Mouse (Mus musculus) CD8-positive naive resting alpha-beta T cell, adult 2 months (primary cell): Measurements from ENCODE around the gene Tpp2.
"Not testable (repeated sequence)": the region's sequence is repeated elsewhere in the genome, so short reads cannot be mapped to it uniquely, and the experiment has no call there.

Source experiments
- DNase-seq, 2 experiments: peaks; one replicate each; pipeline ENCODE4 v3.0.0; 2022; ENCODE audit warnings: low read depth in 2 of 2, low spot score in 2 of 2

Gene Tpp2

DNA sequence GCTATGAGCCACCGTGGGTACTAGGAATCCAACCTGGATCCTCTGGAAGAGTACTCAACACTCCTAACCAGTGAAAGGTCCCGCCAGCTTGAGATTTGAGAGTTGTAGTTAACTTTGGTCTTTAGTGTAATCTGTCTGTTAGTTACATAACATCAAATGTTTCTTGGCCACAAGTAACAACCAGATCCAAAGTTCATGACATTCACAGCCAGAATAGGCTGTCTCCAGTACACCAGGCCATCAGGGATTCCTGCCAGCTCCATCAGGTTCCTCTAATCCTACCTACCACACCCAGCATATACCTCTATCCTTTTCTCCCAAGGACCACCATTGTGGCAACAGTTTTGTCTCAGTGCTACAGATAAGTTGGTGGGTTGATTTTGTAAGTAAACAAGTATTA is 82.1 kb downstream of the Tpp2 start:
- no peak for DNase-seq

- no peak for DNase-seq
Measured at GRCm38 (mm10) chr1:44019934-44020333, 86.5 kb downstream of the Tpp2 start, which contains the start of gene Mettl21c. Mettl21c (minus strand) TSS chr1:44020034.

GRCm38 (mm10) chr1:44022656-44023055 is 89.2 kb downstream of the Tpp2 start:
- DNase-seq, result no peak

GRCm38 (mm10) chr1:44027651-44028050 is 94.2 kb downstream of the Tpp2 start:
- no peak for DNase-seq

GRCm38 (mm10) chr1:44032213-44032612 is 98.8 kb downstream of the Tpp2 start:
- DNase-seq, result no peak

DNA sequence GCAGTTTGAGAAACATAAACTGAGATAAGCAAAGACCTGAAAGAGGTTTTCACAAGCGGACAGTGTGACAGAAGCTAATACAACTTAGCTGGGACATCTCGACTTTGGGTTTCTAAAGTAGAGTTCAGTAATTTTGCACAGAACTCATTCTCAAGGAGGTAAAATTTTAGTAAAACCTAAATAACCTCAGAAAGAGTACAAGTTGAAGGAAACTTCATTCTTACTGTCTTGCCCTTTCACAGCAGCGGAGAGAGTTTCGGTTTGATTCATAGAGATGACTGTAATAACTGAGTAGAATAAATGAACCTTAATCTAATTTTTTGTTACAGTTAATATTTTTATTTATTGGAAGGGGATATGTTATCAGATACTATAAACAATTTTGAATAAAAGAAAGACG is 99.5 kb downstream of the Tpp2 start:
- no peak for DNase-seq

GRCm38 (mm10) chr1:44041797-44042554 is 108.5 kb downstream of the Tpp2 start:
- peak; percentile 25 to 54 for DNase-seq

DNA sequence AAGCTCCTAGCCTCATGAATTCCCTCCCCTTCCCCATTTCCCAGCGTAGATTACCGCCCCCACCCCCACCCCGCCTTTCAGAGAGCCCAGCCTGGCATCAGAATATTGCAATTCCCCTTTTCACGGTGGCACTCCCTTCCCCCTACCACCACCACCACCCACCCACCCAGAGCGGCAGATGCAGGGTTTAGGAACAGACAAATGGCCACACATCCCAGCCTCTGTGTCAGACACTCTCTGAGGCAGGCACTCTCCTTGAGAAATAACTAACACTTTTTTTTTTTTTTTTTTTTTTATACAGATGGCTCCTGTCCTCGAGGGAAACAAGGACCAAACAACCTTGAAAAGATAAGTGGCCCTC is 109.1 kb downstream of the Tpp2 start:
- no peak for DNase-seq

DNA sequence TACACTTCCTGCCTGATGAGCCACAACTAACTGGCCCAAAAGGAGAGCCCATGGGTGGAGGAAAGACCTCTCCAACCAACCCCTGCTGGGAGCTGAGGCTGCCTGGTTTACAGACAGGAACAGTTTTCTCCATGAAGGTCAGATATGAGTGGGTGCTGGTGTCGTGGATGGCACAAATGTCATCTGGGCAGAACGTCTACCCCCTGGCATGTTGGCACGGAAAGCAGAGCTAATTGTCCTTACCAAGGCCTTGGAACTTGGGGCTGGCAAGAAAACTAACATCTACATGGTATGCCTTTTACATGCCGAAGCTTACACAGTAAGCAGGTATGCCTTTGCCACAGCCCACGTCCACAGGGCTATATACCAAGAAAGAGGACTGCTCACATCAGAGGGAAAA is 112.2 kb downstream of the Tpp2 start:
- not testable (repeated sequence) for DNase-seq

DNA sequence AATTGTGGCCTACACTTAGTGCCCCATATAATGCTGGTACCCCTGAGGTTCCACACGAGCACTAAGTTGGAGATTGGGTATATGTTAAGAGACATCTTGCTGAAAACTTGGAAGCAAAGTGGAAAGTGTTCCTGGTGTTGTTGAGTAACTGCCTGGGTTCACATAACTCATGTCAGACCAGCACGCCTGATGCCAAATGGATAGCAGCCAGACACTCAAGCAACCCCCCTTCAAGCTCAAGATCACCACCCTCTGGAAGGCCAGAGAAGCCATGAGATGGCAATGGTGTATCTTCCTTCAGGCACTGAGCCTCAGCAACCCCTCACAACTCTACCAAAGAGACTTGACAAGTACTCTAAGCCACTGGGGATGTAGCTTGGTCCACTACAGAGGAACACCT is 113.1 kb downstream of the Tpp2 start:
- DNase-seq, result no peak
